Mouse (Mus musculus): Measurements from ENCODE around the gene Srebf1.
A peak's percentile ranks its signal among the peaks of the same experiment; 100 is the strongest.

Srebf1 gene

GRCm38 (mm10) chr11:60206207-60206606 is 16.2 kb downstream of the Srebf1 start:
- no peak for DNase-seq (ENCODE audit: low spot score in 2 of 2)

GRCm38 (mm10) chr11:60205026-60205425 is 17.4 kb downstream of the Srebf1 start:
- DNase-seq (ENCODE audit: low spot score in 2 of 2) = no peak

- DNase-seq (ENCODE audit: low spot score in 2 of 2) = no peak
Measured at GRCm38 (mm10) chr11:60202710-60203638, 19.4 kb downstream of the Srebf1 start.

- DNase-seq (ENCODE audit: low spot score in 2 of 2) = no peak
Measured at GRCm38 (mm10) chr11:60200384-60200783, 22.0 kb downstream of the Srebf1 start.

DNA sequence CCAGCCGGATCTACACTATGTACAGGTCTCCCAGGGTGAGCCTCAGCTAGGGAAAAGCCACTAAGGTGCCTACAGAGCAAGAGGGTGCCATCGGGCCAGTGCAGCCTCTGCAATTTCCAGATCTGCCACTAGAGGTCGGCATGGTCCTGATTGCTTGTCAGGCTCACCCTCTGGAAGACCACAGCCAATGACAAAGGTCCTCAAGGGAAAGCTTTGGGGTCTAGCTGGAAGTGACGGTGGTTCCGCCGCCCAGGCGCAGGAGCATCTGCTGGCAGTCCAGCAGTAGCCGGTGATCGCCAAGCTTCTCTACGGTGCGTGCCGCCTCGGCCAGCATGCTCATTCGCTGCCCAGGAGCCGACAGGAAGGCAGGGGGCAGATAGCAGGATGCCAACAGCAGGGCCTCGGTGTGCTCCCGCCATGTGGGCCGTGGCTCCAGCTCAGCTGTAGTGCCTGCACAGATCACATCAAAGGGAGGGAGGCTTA is 22.6 kb downstream of the Srebf1 start:
- DNase-seq (ENCODE audit: low spot score in 2 of 2) = peak; percentile 89 to 97

GRCm38 (mm10) chr11:60198651-60199050 is 23.7 kb downstream of the Srebf1 start:
- DNase-seq (ENCODE audit: low spot score in 2 of 2) = no peak

DNA sequence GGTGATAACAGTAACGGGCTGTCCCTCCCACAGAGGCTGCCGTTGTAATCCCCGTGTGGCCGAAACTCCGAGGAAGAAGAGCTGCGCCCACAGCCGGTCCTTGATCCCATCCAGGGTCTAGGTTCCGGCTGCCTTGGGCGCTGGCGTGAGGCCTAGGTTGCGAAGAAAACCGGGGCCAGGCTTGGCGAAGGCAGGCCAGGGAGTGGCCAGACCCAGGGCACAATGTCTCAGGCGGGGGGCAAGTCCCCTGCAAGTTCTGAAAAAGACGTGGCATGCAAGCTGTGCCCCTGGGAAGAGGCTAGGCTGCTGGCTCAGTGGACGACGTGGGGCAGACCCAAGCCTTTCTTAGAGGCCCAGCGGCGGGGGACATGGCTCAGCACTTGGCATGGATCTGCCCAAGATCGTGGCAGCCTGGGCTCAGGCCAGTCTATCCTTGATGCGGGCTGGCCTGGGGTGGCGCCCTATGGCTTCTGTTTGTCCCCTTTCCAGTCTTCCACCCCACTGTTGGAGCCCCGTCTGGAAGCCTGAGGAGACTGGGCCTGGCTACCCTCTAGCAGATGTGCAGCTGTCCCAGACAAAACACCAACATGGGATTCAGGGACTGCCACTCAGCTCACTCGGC is 24.3 kb downstream of the Srebf1 start:
- DNase-seq (ENCODE audit: low spot score in 2 of 2) = no peak

DNA sequence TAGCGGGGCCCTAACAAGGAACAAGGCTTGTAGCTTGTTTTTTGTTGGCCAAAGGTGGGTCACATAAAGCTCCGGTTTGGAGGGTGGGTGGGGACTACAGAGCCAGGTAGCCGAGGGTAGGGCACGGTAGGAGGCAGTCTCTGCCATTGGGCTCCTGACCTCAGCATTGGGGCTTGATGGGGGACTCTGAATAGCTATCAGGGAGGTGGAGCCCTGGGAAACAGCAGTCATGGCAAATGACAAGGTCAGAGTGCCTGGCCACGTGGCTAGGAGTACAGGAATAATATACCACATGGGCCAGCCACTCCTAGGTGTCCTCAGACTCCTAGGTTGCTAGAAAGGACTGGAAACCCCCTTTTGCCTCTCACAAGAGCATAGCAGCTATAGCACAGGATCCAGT is 26.0 kb downstream of the Srebf1 start:
- DNase-seq (ENCODE audit: low spot score in 2 of 2) = no peak

DNA sequence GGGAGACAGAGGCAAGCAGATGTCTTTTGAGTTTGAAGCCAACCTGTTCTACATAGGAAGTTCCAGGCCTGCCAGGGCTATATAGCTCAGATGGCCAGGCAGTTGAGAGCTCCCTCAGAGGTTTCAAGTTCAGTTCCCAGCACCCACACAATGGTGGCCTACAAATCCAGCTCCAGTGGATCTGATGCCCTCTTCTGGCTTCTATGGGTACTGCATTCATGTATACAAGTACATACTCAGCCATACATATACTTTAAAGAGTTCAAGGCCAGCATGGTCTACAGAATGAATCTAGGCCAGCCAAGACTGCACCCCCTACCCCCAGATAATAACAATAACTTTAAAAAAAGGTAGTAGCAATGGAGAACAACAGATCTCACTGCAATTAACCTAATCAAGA is 27.3 kb downstream of the Srebf1 start:
- no peak for DNase-seq (ENCODE audit: low spot score in 2 of 2)

DNA sequence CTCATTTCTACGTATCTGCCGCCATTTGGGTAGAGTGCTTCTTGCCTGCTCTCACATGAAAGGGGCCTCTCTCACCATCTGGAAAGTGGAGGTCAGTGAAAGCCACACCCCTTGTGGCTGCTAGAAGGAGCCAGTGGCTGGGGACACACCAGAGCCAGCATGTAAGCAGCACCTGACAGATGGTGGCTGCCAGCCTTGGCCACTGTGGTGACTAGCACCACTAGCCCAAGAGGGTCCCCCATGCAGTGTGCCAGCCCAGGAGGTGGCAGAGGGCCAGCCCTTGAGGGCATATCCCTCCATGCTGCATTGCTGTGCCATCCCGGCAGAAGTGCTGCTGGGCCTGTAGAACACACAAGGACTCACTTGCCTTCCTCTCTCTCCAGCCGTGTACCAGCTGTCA is 28.8 kb downstream of the Srebf1 start:
- no peak for DNase-seq (ENCODE audit: low spot score in 2 of 2)

DNA sequence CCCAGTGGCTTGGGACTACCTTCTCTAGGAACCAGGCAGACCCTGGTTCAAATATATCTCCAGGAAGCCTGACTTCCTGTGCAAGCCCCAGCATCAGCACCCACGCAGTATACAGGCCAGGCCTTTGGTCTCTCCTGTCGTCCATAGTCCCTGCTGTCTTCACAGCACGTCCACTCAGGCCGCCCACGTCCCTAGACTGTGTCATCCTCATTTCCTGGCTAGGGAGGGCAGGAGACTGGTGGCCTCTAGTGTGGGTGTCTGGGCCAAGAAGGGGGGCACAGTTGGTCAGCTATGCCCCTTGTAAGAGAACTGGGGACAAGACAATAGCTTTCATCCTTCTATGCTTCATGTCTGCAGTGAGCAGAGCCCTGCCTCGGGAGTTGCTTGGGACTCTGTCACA is 29.8 kb downstream of the Srebf1 start:
- DNase-seq (ENCODE audit: low spot score in 2 of 2) = peak in 1 of 2 experiments; percentile 63

- DNase-seq (ENCODE audit: low spot score in 2 of 2) = peak in 1 of 2 experiments; percentile 60
Measured at GRCm38 (mm10) chr11:60190055-60190641, 32.2 kb downstream of the Srebf1 start.

DNA sequence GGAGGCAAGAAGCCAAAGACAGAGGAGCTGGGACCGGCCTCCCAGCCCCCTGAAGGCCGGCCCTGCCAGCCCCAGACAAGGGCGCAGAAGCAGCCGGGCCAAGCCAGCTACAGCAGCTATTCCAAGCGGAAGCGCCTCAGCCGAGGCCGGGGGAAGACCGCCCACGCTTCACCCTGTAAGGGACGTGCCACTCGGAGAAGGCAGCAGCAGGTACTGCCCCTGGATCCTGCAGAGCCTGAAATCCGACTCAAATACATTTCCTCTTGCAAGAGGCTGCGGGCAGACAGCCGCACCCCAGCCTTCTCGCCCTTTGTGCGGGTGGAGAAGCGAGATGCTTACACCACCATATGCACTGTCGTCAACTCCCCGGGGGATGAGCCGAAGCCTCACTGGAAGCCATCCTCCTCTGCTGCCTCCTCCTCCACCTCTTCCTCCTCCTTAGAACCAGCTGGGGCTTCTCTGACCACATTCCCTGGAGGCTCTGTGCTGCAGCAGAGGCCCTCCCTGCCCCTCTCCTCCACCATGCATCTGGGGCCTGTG is 32.8 kb downstream of the Srebf1 start:
- peak in 1 of 2 experiments; percentile 68 for DNase-seq (ENCODE audit: low spot score in 2 of 2)

DNA sequence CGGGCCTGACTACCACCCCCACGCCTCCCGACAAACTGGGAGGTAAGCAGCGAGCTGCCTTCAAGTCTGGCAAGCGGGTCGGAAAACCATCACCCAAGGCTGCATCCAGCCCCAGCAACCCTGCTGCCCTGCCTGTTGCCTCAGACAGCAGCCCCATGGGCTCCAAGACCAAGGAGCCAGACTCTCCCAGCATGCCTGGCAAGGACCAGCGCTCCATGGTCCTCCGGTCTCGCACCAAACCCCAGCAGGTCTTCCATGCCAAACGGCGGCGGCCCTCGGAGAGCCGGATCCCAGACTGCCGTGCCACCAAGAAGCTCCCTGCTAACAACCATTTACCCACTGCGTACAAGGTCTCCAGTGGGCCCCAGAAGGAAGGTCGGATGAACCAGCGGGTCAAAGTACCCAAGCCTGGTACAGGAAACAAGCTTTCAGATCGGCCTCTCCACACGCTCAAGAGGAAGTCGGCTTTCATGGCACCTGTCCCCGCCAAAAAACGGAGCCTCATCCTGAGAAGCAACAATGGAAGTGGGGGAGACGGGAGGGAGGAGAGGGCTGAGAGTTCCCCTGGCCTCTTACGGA is 34.0 kb downstream of the Srebf1 start:
- DNase-seq (ENCODE audit: low spot score in 2 of 2) = peak in 1 of 2 experiments; percentile 65

GRCm38 (mm10) chr11:60187070-60187469 is 35.3 kb downstream of the Srebf1 start:
- DNase-seq (ENCODE audit: low spot score in 2 of 2) = no peak

DNA sequence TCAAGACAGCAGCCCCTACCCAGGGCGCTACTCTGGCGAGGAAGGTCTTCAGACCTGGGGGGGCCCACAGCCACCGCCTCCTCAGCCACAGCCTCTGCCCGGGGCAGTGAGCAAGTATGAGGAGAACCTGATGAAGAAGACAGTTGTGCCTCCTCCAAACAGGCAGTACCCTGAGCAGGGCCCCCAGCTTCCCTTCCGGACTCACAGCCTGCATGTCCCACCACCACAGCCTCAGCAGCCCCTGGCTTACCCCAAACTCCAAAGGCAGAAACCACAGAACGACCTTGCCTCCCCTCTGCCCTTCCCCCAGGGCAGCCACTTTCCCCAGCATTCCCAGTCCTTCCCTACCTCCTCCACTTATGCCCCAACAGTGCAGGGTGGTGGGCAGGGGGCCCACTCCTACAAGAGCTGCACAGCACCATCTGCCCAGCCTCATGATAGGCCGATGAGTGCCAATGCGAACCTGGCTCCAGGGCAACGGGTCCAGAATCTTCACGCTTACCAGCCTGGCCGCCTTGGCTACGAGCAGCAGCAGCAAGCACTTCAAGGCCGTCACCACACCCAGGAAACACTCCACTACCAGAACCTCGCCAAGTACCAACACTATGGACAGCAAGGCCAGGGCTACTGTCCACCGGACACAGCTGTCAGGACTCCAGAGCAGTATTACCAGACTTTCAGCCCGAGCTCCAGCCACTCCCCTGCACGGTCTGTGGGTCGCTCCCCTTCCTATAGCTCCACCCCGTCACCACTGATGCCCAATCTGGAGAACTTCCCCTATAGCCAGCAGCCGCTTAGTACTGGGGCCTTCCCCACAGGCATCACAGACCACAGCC is 36.8 kb downstream of the Srebf1 start:
- DNase-seq (ENCODE audit: low spot score in 2 of 2) = peak; percentile 63 to 77

DNA sequence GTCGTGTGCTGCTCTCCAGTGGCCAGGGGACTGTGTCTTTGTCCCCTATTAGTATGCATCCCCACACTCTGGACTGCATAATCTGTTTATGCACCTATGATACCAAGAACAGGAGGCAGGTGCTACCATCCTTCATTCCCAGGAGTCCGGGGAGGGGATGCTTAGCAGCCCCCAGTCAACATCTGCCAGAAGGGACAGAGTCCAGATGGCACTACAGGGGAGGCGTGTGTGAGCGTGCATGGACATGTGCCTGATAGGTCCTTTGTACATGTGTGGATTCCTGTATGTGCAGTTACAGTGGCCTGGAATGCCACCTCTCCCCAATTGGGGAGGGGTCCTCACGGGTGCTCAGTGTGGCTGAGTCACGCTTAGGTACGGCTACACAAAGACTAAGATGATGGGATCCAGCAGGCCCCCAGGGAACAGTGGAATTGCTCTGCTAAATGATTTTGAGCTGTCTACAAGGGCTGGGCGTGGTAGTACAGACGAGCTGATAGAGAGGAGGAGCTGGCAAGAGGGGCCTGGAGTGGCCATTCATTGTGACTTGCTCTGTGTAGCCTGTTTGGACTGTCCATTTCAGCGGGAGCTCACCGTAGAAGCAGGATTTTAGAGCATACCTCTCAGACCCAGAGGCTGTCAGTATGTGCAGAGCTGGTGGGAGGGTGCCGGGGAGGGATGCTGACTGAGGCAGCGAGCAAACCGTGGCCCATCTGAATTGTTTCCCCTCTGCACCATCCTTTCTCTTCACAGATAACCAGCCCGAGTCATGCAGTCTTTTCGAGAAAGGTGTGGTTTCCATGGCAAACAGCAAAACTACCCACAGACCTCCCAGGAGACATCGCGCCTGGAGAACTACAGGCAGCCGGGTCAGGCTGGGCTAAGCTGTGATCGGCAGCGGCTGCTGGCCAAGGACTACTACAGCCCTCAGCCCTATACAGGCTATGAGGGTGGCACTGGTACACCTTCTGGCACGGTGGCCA is 37.7 kb downstream of the Srebf1 start:
- DNase-seq (ENCODE audit: low spot score in 2 of 2) = no peak

DNA sequence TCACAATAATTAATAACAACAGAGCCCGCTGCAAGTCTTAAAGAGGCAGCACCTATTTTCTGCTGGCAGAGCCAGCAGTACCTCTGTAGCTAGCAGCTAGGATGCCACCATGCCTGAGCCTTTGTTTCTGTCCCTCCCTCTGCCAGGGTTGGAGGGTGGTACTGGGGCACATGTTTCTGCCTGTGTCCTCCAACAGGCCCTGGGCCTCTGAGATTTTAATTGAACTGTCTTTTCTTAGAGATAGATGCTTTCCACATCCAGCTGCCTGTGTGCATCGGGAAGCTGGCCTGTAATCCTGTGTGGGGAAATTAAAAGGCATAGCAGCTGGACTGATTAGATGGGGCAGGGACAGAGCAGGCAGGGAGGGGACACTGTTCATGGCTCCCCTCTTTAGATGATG is 39.6 kb downstream of the Srebf1 start:
- no peak for DNase-seq (ENCODE audit: low spot score in 2 of 2)

DNA sequence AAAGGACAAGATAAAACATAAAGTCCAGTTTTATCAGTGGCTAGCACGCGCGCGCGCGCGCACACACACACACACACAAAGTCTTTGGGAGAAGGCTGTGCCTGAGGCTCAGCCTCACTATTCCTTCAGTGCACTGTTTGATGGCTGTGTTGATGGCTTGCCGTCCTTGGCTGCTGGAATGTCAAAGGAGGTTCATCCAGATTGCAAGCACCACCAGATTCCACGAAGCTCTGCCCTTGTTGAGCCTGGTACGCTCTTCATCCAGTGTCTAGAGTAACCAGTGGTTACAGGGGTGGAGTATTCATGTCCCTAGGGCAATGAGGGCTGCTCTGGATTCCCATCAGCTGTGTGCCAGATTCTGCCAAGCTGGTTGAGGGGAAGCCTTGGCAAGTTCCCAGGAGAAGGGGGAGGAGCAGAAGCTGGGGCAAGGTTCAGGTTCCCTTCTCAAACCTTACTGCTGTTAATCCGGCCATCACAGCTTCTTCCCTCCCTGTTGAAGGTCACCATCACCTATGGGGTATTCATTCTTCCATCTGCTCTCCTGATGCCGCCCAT is 40.2 kb downstream of the Srebf1 start:
- no peak for DNase-seq (ENCODE audit: low spot score in 2 of 2)

Data from spleen, postnatal 4 days (tissue).